In genomic region chr14:32685124-32685826, GRCm38 (mm10) we compare ENCODE assay signal across 10 mouse cellular contexts. TPM values are rescaled to one million over a fixed set of nuclear protein-coding genes. Genes with fewer than 3 reads are reported as not detected.
DNase-seq lines count a peak whose midpoint lies in the region; ATAC-seq and TF ChIP-seq lines count a peak whose summit lies in the region.
"Had no signal": no experiment of that assay in that cellular context is flagged by ENCODE, and none has a peak within 500 bp of the region (broad histone marks: within the 10 kb centered on the region; RNA-seq: fewer than 3 reads in every experiment).

Gene 3425401B19Rik, minus strand, starts transcription at chr14:32685293.

- peak; percentile 43 for DNase-seq in lung, embryonic 14.5 days
- DNase-seq in lung, postnatal 14 days, result no peak
- no peak for DNase-seq in gastrocnemius, postnatal 14 days
- peak; percentile 16 to 53 for DNase-seq in heart, postnatal 36 days
- no peak for DNase-seq in left cerebral cortex, postnatal 14 days (ENCODE audit: low spot score in 2 of 2)
- no peak for DNase-seq in cerebellum, adult 11-12 months
- no peak for DNase-seq in urinary bladder, postnatal 25 days (ENCODE audit: low spot score)

- H3K27me3 ChIP-seq in lung, embryonic 14.5 days (ENCODE audit: insufficient read depth, low read length), result no peaks in the 10 kb centered on the region
- no peaks in the 10 kb centered on the region for H3K27me3 ChIP-seq in neural tube, embryonic 15.5 days (replicated peaks)

- intact Hi-C loops in gastrocnemius, postnatal 14 days (cut with DNase I; ENCODE audit: low total_unique reads), result no loop called here
- intact Hi-C loops in heart, postnatal 36 days (cut with DNase I), result loop anchor here (10.0 kb wide), 1 partner anchor 210 kb away; no protein-coding TSS in a partner anchor
- intact Hi-C loops in left cerebral cortex, postnatal 14 days (cut with DNase I), result no loop called here

- 0 out of 2 replicates have a peak, but pooled peaks have one; percentile 45 for ATAC-seq in lung, embryonic 14.5 days (ENCODE audit: insufficient read depth)
- ATAC-seq in neural tube, embryonic 15.5 days (ENCODE audit: low FRiP score), result no peak
- ATAC-seq: liver, embryonic 12.5 days had no signal

- peak within 1 kb of the TSS; percentile 9; the same call in 1 of the 2 replicates for H3K4me3 ChIP-seq in lung, embryonic 14.5 days (ENCODE audit: low read depth, low read length)
- no peak within 1 kb of the TSS for H3K4me3 ChIP-seq in neural tube, embryonic 15.5 days (replicated peaks)
- H3K4me3 ChIP-seq: liver, embryonic 12.5 days had no signal

- no peak for TF ChIP-seq CTCF in lung, embryonic 14.5 days (IDR thresholded peaks at IDR 0.05; ENCODE audit: low read depth)

- H3K9ac ChIP-seq in lung, embryonic 14.5 days, result no peak within 1 kb of the TSS
- H3K9ac ChIP-seq in neural tube, embryonic 15.5 days (replicated peaks), result no peak within 1 kb of the TSS
- H3K9ac ChIP-seq: liver, embryonic 12.5 days had no signal

- no peaks in the 10 kb centered on the region for H3K36me3 ChIP-seq in lung, embryonic 14.5 days (ENCODE audit: insufficient read depth)
- H3K36me3 ChIP-seq in neural tube, embryonic 15.5 days, result no peaks in the 10 kb centered on the region
- H3K36me3 ChIP-seq: liver, embryonic 12.5 days had no signal

- H3K27ac ChIP-seq in lung, embryonic 14.5 days (ENCODE audit: low read depth), result no peak within 1 kb of the TSS
- H3K27ac ChIP-seq in neural tube, embryonic 15.5 days (replicated peaks), result no peak within 1 kb of the TSS
- H3K27ac ChIP-seq: liver, embryonic 12.5 days had no signal

- peak within 1 kb of the TSS; percentile 31; the same call in 1 of the 2 replicates for H3K4me2 ChIP-seq in lung, embryonic 14.5 days
- peak within 1 kb of the TSS; percentile 20 for H3K4me2 ChIP-seq in neural tube, embryonic 15.5 days
- H3K4me2 ChIP-seq: liver, embryonic 12.5 days had no signal

- WGBS in lung, embryonic 14.5 days, result 23% methylated on average over 16 of the region's 16 CpGs
- 68% methylated on average over 16 of the region's 16 CpGs for WGBS in neural tube, embryonic 15.5 days

- H3K4me1 ChIP-seq in lung, embryonic 14.5 days (ENCODE audit: insufficient read depth), result peaks cover 16% of the 10 kb centered on the region; the same call in 1 of the 2 replicates
- H3K4me1 ChIP-seq in neural tube, embryonic 15.5 days, result peaks cover 19% of the 10 kb centered on the region

- H3K9me3 ChIP-seq in lung, embryonic 14.5 days (ENCODE audit: low read depth, low read length), result no peaks in the 10 kb centered on the region
- no peaks in the 10 kb centered on the region for H3K9me3 ChIP-seq in neural tube, embryonic 15.5 days (replicated peaks)
- H3K9me3 ChIP-seq: liver, embryonic 12.5 days had no signal

RNA-seq across cellular contexts. Expression of gene 3425401B19Rik, which starts in this region (rescaled TPM):
- 0.18 and 0.22 TPM in 2 replicates for polyA plus RNA-seq in lung, embryonic 14.5 days (2014; fragmentation: Nextera tagmentation; extraction: Ambion mirVana)
- 100 to 1,000 TPM; 214 to 233 TPM for total RNA-seq in gastrocnemius, postnatal 14 days (2021)
- total RNA-seq in heart, postnatal 36 days (2021), result 100 to 1,000 TPM; 127 to 148 TPM
- polyA plus RNA-seq in neural tube, embryonic 15.5 days (2015; fragmentation: Nextera tagmentation; extraction: Ambion mirVana), result 0.22 and 0.42 TPM in 2 replicates
- total RNA-seq in left cerebral cortex, postnatal 14 days (2021), result under 1 TPM; 0.13 to 0.15 TPM
- total RNA-seq: hematopoietic stem cell, adult 5-6 weeks had no signal
- polyA plus RNA-seq: liver, embryonic 12.5 days had no signal

Comparison
In these comparisons a context has a peak if more than half of its experiments do, and no peak if none do; other contexts are left out.
1. RNA of gene 3425401B19Rik (total RNA-seq): 214 to 233 TPM in gastrocnemius, postnatal 14 days and 127 to 148 TPM in heart, postnatal 36 days; 0.13 to 0.15 TPM in left cerebral cortex, postnatal 14 days; every median in the first group is over 100 times any median in the second.
2. Peak in DNase-seq, ATAC-seq, H3K4me3 ChIP-seq and H3K4me2 ChIP-seq in lung, embryonic 14.5 days; RNA of the gene not detected or under 1 TPM.
3. DNase-seq: peak in heart, postnatal 36 days (2 of 2); none in lung, postnatal 14 days (single experiment), gastrocnemius, postnatal 14 days (single experiment), left cerebral cortex, postnatal 14 days (0 of 2), cerebellum, adult 11-12 months (single experiment) and urinary bladder, postnatal 25 days (single experiment).